Mouse (Mus musculus): ENCODE measurements around the gene Ncoa4. TPM values are rescaled to one million over a fixed set of nuclear protein-coding genes. Genes with fewer than 3 reads are reported as not detected.

Gene Ncoa4
- polyA plus RNA-seq, 1 experiment from 2014 or later, result 102 TPM

GRCm38 (mm10) chr14:32164173-32165051, 4.7 kb downstream of the Ncoa4 start:
- WGBS, result 84% methylated on average over 8 of the region's 8 CpGs
- H3K4me2 ChIP-seq (ENCODE audit: low read depth, low read length, severe bottlenecking), result no peak overlapping the region
- H3K9me3 ChIP-seq (ENCODE audit: control insufficient read depth, low read length), result no peaks in the 10 kb centered on the region
- H3K36me3 ChIP-seq (ENCODE audit: control insufficient read depth, insufficient read depth, low read length), result no peaks in the 10 kb centered on the region
- peaks cover 10% of the 10 kb centered on the region; the same call in 1 of the 2 replicates for H3K4me1 ChIP-seq (replicated peaks; ENCODE audit: control insufficient read depth, insufficient read depth, low read length)
- ATAC-seq (replicated peaks; ENCODE audit: low FRiP score) (no peak), DNase-seq (ENCODE audit: low spot score) (no peak)
- no peak overlapping the region for H3K27ac ChIP-seq (ENCODE audit: low read depth, low read length)
- no peak overlapping the region for H3K4me3 ChIP-seq (ENCODE audit: low read depth, low read length)
- no peaks in the 10 kb centered on the region for H3K27me3 ChIP-seq (ENCODE audit: control insufficient read depth, insufficient read depth, low read length)
- H3K9ac ChIP-seq (ENCODE audit: low read length), result no peak overlapping the region

DNA sequence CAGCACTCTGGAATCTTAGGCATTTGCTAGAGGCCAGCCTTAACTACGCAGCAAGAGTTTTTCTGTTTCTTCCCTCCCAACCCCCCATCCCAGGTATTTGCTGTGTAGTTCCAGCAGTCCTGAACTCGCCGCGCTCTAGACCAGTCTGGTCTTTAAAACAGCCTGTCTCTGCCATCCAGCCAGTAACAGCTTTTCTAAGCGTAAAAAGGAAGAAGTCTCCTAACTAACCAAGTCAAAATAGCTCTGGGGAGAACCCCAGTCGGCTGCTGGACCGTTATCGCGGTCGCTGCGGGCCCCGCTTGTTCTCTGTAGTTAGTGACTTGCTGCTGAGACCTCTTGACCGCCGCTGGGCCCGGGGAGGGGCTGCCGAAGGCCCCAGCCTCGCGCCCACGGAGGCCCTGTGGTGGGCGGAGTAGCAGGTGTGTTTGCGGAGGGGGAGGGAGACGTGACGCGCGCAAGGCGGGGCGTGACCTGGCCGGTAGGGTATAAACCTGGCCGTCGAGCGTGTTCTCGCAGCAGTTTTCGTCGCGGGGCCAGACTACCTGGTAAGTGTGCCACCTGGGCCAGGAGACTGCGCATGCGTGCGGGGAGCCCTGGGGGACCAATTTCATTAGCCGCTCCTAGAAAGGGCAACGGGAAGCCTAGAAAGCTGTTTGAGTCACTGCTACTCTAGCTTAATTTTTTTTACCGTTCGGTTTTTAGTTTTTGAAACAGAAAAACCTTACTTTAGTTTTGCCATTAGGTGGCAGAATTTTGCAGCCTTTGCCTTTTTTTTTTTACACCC, 5.8 kb downstream of the Ncoa4 start:
- Histone ChIP-seq H3K4me3 (ENCODE audit: low read depth, low read length) (peak overlapping the region; percentile 46), H3K9ac (ENCODE audit: low read length) (peak overlapping the region; percentile 60), H3K27ac (ENCODE audit: low read depth, low read length) (0 out of 2 replicates have a peak overlapping the region, but pooled peaks have one; percentile 8), H3K4me1 (replicated peaks; ENCODE audit: control insufficient read depth, insufficient read depth, low read length) (peaks cover 6% of the 10 kb centered on the region; the same call in 1 of the 2 replicates), H3K36me3 (ENCODE audit: control insufficient read depth, insufficient read depth, low read length) (no peaks in the 10 kb centered on the region), H3K4me2 (ENCODE audit: low read depth, low read length, severe bottlenecking) (peak overlapping the region; percentile 95), H3K27me3 (ENCODE audit: control insufficient read depth, insufficient read depth, low read length) (no peaks in the 10 kb centered on the region), H3K9me3 (ENCODE audit: control insufficient read depth, low read length) (no peaks in the 10 kb centered on the region)
- ATAC-seq (replicated peaks; ENCODE audit: low FRiP score) (peak; percentile 58; the same call in 1 of the 2 replicates), DNase-seq (ENCODE audit: low spot score) (peak; percentile 84)
- under 1% methylated on average over 42 of the region's 42 CpGs for WGBS

DNA sequence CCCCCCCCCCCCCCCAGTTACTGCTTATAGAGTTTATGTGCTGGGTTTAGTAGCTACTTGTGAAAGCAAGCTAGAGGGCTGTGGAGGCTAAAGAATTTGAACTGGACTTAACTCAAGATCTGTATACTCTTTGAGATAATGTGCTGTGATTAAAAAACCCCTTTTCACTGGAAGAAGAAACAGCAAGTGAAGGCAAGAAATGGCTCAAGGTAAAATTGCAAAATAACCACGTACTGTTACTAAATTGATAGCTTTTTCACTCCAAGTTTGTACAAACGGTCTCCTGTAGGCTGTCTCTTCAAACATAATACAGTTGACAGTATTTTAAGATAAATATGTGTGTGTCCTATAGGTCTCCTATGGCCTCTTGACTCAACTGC, 6.4 kb downstream of the Ncoa4 start:
- H3K4me3 ChIP-seq (ENCODE audit: low read depth, low read length), result peak overlapping the region; percentile 46; the same call in 1 of the 2 replicates
- WGBS, result 85% methylated on average over 2 of the region's 2 CpGs

GRCm38 (mm10) chr14:32166840-32167239, 7.2 kb downstream of the Ncoa4 start:
- Histone ChIP-seq H3K9ac (ENCODE audit: low read length) (no peak overlapping the region), H3K9me3 (ENCODE audit: control insufficient read depth, low read length) (no peaks in the 10 kb centered on the region), H3K36me3 (ENCODE audit: control insufficient read depth, insufficient read depth, low read length) (no peaks in the 10 kb centered on the region), H3K4me3 (ENCODE audit: low read depth, low read length) (no peak overlapping the region), H3K27me3 (ENCODE audit: control insufficient read depth, insufficient read depth, low read length) (no peaks in the 10 kb centered on the region), H3K4me1 (replicated peaks; ENCODE audit: control insufficient read depth, insufficient read depth, low read length) (peaks cover 5% of the 10 kb centered on the region; the same call in 1 of the 2 replicates), H3K27ac (ENCODE audit: low read depth, low read length) (no peak overlapping the region), H3K4me2 (ENCODE audit: low read depth, low read length, severe bottlenecking) (no peak overlapping the region)
- DNase-seq (ENCODE audit: low spot score), result no peak
- ATAC-seq (replicated peaks; ENCODE audit: low FRiP score), result no peak
- 95% methylated on average over 1 of the region's 1 CpGs for WGBS

More for the DNA sequence above, 6.4 kb downstream of the Ncoa4 start:
- ATAC-seq (replicated peaks; ENCODE audit: low FRiP score), result no peak
- no peaks in the 10 kb centered on the region for H3K36me3 ChIP-seq (ENCODE audit: control insufficient read depth, insufficient read depth, low read length)
- peak overlapping the region; percentile 95 for H3K4me2 ChIP-seq (ENCODE audit: low read depth, low read length, severe bottlenecking)
- H3K27me3 ChIP-seq (ENCODE audit: control insufficient read depth, insufficient read depth, low read length), result no peaks in the 10 kb centered on the region
- no peaks in the 10 kb centered on the region for H3K9me3 ChIP-seq (ENCODE audit: control insufficient read depth, low read length)
- no peak overlapping the region for H3K9ac ChIP-seq (ENCODE audit: low read length)
- no peak for DNase-seq (ENCODE audit: low spot score)
- peaks cover 5% of the 10 kb centered on the region; the same call in 1 of the 2 replicates for H3K4me1 ChIP-seq (replicated peaks; ENCODE audit: control insufficient read depth, insufficient read depth, low read length)
- H3K27ac ChIP-seq (ENCODE audit: low read depth, low read length), result no peak overlapping the region

- ATAC-seq (replicated peaks; ENCODE audit: low FRiP score) (no peak), DNase-seq (ENCODE audit: low spot score) (no peak)
- Histone ChIP-seq H3K9me3 (ENCODE audit: control insufficient read depth, low read length) (no peaks in the 10 kb centered on the region), H3K27ac (ENCODE audit: low read depth, low read length) (no peak overlapping the region), H3K27me3 (ENCODE audit: control insufficient read depth, insufficient read depth, low read length) (no peaks in the 10 kb centered on the region), H3K4me2 (ENCODE audit: low read depth, low read length, severe bottlenecking) (no peak overlapping the region), H3K36me3 (ENCODE audit: control insufficient read depth, insufficient read depth, low read length) (no peaks in the 10 kb centered on the region), H3K4me1 (replicated peaks; ENCODE audit: control insufficient read depth, insufficient read depth, low read length) (peaks cover 5% of the 10 kb centered on the region; the same call in 1 of the 2 replicates), H3K4me3 (ENCODE audit: low read depth, low read length) (no peak overlapping the region), H3K9ac (ENCODE audit: low read length) (no peak overlapping the region)
- WGBS, result 90% methylated on average over 5 of the region's 5 CpGs
These were observed 7.7 kb downstream of the Ncoa4 start for GRCm38 (mm10) chr14:32167326-32167725.

GRCm38 (mm10) chr14:32168653-32169231, 9.1 kb downstream of the Ncoa4 start:
- ATAC-seq (replicated peaks; ENCODE audit: low FRiP score) (no peak), DNase-seq (ENCODE audit: low spot score) (no peak)
- H3K36me3 ChIP-seq (ENCODE audit: control insufficient read depth, insufficient read depth, low read length), result no peaks in the 10 kb centered on the region; the same call in 1 of the 2 replicates
- H3K4me2 ChIP-seq (ENCODE audit: low read depth, low read length, severe bottlenecking), result no peak overlapping the region
- no peak overlapping the region for H3K9ac ChIP-seq (ENCODE audit: low read length)
- WGBS, result 76% methylated on average over 3 of the region's 3 CpGs
- no peak overlapping the region for H3K4me3 ChIP-seq (ENCODE audit: low read depth, low read length)
- H3K4me1 ChIP-seq (replicated peaks; ENCODE audit: control insufficient read depth, insufficient read depth, low read length), result peaks cover 5% of the 10 kb centered on the region; the same call in 1 of the 2 replicates
- H3K27ac ChIP-seq (ENCODE audit: low read depth, low read length), result no peak overlapping the region
- no peaks in the 10 kb centered on the region for H3K9me3 ChIP-seq (ENCODE audit: control insufficient read depth, low read length)
- no peaks in the 10 kb centered on the region for H3K27me3 ChIP-seq (ENCODE audit: control insufficient read depth, insufficient read depth, low read length)

DNA sequence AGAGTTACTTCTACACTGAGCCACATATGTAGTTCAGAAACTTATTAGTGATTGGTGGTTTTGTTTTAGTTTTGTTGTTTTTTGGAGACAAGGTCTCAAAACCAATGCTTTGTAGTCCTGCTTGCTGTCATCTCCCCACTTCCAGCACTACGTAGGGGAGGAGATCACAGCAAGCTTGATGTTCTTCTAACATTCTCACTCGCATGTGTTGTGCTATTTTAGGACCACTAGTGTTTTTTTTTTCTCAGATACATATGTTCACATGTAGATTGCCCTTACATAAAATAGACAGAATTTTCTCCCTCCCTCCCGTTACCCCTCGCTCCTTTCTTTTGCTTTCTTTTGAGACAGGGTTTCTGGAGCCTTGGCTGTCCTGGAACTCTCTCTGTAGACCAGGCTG, 10.5 kb downstream of the Ncoa4 start:
- no peaks in the 10 kb centered on the region for H3K27me3 ChIP-seq (ENCODE audit: control insufficient read depth, insufficient read depth, low read length)
- WGBS, result 88% methylated on average over 4 of the region's 4 CpGs
- ATAC-seq (replicated peaks; ENCODE audit: low FRiP score), result no peak

GRCm38 (mm10) chr14:32175310-32175709, 15.6 kb downstream of the Ncoa4 start:
- H3K27ac ChIP-seq (ENCODE audit: low read depth, low read length), result no peak overlapping the region
- no peak for DNase-seq (ENCODE audit: low spot score)
- peaks cover 7% of the 10 kb centered on the region; the same call in 1 of the 2 replicates for H3K36me3 ChIP-seq (ENCODE audit: control insufficient read depth, insufficient read depth, low read length)
- no peaks in the 10 kb centered on the region for H3K9me3 ChIP-seq (ENCODE audit: control insufficient read depth, low read length)
- H3K4me1 ChIP-seq (replicated peaks; ENCODE audit: control insufficient read depth, insufficient read depth, low read length), result no peaks in the 10 kb centered on the region
- H3K9ac ChIP-seq (ENCODE audit: low read length), result no peak overlapping the region
- no peak for ATAC-seq (replicated peaks; ENCODE audit: low FRiP score)
- H3K4me3 ChIP-seq (ENCODE audit: low read depth, low read length), result no peak overlapping the region
- no peaks in the 10 kb centered on the region for H3K27me3 ChIP-seq (ENCODE audit: control insufficient read depth, insufficient read depth, low read length)
- H3K4me2 ChIP-seq (ENCODE audit: low read depth, low read length, severe bottlenecking), result no peak overlapping the region
- 93% methylated on average over 2 of the region's 2 CpGs for WGBS

More for the DNA sequence above, 10.5 kb downstream of the Ncoa4 start:
- Histone ChIP-seq H3K27ac (ENCODE audit: low read depth, low read length) (no peak overlapping the region), H3K4me3 (ENCODE audit: low read depth, low read length) (no peak overlapping the region), H3K4me1 (replicated peaks; ENCODE audit: control insufficient read depth, insufficient read depth, low read length) (peaks cover 5% of the 10 kb centered on the region; the same call in 1 of the 2 replicates), H3K36me3 (ENCODE audit: control insufficient read depth, insufficient read depth, low read length) (no peaks in the 10 kb centered on the region; the same call in 1 of the 2 replicates), H3K9ac (ENCODE audit: low read length) (no peak overlapping the region), H3K4me2 (ENCODE audit: low read depth, low read length, severe bottlenecking) (no peak overlapping the region), H3K9me3 (ENCODE audit: control insufficient read depth, low read length) (no peaks in the 10 kb centered on the region)
- DNase-seq (ENCODE audit: low spot score), result no peak

Measured in forebrain, embryonic 11.5 days (tissue).